Mouse (Mus musculus) kidney, adult 18-20 months (tissue): ENCODE measurements around the gene Cabcoco1.

Experiments used
- DNase-seq: peaks from one replicate; pipeline ENCODE4 v3.0.0; 2021

Cabcoco1 gene

GRCm38 (mm10) chr10:68541139-68541942 is at the start of gene Cabcoco1:
Gene Cabcoco1 (minus strand): TSS chr10:68541896.
- DNase-seq: peak; percentile 87

DNA sequence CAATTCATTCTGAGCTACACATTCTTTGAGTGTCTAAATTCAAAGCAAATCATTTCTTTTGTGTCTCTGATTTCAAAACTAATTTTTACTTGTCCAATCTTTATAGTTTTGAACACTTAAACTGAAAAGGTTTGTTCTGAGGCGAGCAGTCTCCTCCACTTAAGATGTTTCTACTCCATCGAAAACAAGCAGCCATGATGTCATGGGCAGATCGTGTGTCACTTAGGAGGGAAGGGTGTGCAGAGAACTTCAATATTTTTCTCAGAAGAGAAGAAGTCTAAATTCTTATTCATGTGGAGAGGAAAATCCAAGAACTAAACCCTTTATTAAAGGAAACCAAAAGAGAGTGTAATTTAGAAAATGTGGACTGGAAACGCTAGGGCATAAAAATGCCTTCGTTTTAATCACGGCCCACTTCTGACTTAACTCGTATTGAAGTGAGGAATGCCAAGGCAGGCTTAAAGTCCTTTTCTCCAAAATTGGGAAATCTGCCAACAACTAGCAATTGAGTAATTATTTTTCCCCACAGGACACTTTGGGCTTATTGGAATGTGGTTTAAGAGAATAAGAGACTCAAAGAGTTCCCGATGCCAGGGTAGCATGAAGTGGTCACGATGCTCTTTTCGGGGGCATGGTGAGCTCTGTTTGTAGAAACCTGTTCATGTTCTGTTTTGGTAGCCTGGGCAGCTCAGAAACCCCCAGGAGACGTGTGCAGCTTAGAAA is 48.0 kb upstream of the Cabcoco1 start:
- DNase-seq: no peak

DNA sequence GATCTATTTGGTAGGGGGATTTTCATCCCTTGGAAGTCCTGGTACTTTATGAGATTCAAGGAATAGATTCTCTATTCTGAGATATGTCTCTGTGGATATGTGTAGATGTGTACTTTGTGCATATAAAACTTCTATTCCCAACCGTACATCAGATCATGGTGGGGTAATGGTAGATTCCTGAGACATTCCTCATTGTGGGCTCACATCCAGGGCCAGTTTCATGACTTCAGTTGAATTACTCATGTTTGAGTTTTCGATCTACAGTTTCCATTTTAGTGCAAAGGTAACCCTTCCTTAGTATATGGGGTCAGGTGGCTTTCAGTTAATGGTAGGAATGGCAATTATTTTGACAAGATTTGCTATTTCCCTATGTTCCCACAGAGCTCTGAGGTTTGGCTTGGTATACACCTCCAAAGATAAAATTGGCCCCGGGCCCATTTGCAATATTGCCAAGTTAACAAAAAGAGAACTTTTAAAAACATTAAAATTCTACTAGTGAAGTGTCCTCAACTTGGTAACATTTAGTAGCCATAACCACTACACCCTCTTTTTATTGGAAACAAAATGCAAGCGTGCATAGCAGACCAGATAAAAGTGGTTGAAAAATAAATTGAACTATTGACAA is 45.8 kb upstream of the Cabcoco1 start:
- no peak for DNase-seq

DNA sequence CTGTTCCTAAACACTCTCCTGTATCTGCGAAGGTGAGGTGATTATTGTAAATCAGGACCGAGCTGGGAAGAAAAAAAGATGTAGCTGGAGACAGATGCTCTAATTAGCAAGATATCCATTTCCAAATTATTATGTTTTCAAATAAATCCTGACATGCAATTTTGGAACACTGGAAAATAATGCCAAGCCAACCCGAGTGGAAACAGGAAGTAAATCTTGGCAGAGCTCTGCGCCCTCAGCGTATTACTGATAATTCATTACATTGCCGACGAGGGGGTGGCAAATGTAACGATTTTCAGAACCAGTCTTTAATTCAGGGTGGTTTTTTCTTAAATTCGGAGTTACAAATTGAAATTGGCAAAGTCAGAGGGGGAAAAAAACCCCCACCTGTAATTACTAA is 35.6 kb upstream of the Cabcoco1 start:
- DNase-seq: no peak

- DNase-seq: no peak
These were observed 26.5 kb upstream of the Cabcoco1 start for GRCm38 (mm10) chr10:68568172-68568571.

- DNase-seq: no peak
These were observed 20.6 kb upstream of the Cabcoco1 start for GRCm38 (mm10) chr10:68562344-68562743.

DNA sequence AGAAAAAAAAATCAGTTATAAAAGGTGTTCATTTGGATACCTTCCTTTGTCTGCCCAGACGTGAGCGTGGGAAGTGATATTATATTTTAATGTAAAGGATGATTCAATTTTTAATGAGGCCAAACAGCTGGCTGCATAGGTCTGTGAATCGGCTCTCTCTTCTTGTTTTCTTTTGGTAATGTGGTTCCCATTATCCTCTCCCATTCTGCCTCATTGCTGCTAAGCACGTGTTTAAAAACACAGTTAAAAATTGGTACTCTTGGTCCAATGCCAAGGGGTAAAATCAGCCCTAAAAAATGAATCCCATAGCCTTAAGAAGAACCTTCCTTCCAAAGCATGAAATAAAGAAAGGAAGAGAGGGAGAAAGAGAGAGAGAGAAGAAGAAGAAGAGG is 17.1 kb upstream of the Cabcoco1 start:
- no peak for DNase-seq

- DNase-seq: peak; percentile 54
These were observed 16.6 kb upstream of the Cabcoco1 start for GRCm38 (mm10) chr10:68558105-68558827.

- DNase-seq: no peak
These were observed 12.0 kb upstream of the Cabcoco1 start for GRCm38 (mm10) chr10:68553677-68554076.

DNA sequence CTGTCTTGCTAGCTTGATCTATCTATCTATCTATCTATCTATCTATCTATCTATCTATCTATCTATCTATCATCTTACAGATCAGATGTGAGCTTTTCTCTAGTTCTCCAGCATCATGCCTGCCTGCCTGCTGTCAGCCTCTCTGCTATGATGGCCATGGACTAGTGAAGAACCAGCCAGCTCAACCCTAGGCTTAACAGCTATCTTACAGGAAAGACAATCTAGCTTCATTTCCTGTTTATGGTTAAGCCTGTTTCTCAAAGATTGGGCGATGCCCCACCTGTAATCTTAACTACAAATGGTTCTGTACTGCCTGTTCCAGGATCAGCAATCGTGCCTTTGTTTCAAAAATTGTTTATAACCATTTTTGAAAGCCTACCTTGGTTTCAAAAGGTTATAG is 10.9 kb upstream of the Cabcoco1 start:
- no peak for DNase-seq

- no peak for DNase-seq
These were observed 9.6 kb upstream of the Cabcoco1 start for GRCm38 (mm10) chr10:68551316-68551715.

GRCm38 (mm10) chr10:68550668-68551267 is 9.1 kb upstream of the Cabcoco1 start:
- peak; percentile 51 for DNase-seq

DNA sequence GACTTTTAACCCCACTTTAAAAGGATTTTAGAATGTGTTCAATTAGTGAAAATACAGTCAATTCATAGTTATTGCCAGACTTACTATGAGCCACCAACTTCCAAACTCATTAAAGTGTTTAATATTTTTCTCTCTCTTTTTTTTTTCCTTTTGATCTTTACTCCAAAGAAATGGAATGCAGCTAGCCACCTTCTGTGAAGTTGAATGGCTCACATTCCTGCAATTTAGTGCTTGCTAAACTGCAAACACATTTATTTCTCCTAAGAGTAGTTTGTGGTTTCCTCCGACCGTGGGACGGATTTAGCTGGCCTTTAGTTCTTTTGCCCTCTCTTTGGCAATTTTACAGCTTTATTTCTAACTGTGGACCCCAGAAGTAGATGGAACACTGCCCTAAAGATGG is 1.4 kb upstream of the Cabcoco1 start:
- DNase-seq: no peak

GRCm38 (mm10) chr10:68541943-68542420 is 286 bp upstream of the Cabcoco1 start:
- no peak for DNase-seq

DNA sequence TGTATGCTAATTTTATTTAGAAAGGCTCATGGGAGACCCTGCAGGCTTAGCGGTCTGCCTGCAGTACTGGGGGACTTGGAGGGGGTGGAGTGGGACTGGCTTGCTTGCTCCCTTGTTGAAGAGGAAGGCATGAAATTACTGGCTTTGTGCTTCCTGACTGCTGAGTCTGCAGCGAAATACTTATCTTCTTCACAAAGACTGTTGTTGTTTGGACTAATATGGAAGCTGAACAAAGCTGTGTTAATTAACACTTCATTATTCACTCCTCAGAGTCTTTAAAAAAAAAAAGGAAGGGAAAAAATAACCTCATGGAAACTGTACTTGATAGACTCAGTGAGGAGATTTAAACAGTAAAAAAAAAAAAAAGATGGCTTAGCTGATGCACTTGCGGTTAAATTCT is 1.1 kb downstream of the Cabcoco1 start:
- DNase-seq: no peak

DNA sequence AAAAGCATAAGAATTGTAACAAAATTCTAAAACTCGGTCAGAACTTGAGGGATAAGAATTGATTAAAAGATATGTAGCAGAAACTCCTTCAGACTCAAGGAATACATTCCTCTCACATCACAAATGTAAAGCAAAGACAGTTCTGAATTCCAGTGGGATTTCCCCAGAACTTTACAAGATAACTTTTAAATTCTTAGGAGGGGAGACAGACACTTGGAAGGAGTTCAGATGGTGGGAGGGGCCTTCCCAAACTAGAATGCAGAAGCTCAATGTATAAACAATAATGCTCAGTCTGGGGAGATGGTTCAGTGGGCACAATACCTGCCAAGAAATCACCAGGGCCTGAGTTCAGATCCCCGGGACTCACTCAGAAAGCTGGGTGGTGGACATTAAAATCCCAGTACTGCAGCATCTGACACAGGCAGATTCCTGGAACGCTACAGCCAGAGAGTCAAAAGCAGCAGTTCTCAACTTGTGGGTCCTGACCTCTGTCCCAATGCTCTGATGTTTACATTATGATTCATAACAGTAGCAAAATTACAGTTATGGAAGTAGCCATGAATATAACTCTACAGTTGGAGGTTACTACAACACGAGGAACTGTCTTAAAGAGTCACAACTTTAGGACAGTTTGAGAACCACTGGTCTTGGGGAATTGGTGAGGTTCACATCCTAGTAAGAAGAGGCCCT is 4.3 kb downstream of the Cabcoco1 start:
- no peak for DNase-seq

- DNase-seq: peak; percentile 54
These were observed 12.2 kb downstream of the Cabcoco1 start for GRCm38 (mm10) chr10:68529364-68530049.

- DNase-seq: no peak
These were observed 12.7 kb downstream of the Cabcoco1 start for GRCm38 (mm10) chr10:68528958-68529357.

DNA sequence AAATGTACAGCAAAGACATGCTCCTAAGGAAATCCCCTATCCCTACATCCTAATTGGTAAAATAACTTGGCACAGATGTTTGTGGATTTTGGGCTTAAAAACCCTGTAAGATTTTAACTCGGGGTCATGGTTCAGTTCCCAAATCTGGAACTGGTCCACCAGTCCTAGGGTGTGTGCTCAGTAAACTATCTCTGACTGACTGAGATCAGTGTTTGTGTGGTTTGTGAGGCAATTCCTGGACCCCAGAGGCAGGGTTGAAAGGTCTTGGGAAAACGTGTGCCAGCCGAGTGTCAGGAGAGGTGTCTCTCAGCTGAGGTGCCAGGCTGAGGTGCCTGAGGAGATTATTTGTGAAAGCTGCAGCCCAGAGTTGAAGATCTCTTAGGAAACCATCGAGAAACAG is 19.6 kb downstream of the Cabcoco1 start:
- peak; percentile 48 for DNase-seq

GRCm38 (mm10) chr10:68512433-68513019 is 29.2 kb downstream of the Cabcoco1 start:
- DNase-seq: no peak

DNA sequence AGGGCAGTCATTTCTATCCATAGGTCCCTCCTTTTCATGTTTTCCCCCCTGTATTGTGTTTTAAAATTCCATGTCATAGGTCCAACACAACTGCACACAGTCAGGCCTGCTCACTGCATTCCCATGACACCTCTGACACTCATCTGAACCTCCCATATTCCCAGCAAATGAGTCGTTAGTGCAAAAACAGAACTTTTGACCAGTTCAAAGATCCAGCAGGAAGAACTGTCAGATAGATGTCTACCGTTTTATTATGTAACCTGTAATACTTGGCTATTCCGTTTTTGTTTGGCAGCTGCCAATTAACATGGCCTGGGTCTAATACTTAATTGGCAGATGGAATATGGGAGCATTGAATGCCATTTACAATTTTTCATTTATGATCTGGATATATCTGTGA is 34.0 kb downstream of the Cabcoco1 start:
- DNase-seq: no peak
